Mouse (Mus musculus): ENCODE results near the gene Spred3. TPM values are rescaled to one million over a fixed set of nuclear protein-coding genes. Genes with fewer than 3 reads are reported as not detected.
A peak's percentile ranks its signal among the peaks of the same experiment; 100 is the strongest.

The Spred3 gene
- total and polyA plus RNA-seq, 2 experiments from 2014 or later = 1.00 to 4.7 TPM

GRCm38 (mm10) chr7:29155196-29155837 is 14.9 kb downstream of the Spred3 start:
- no peaks in the 10 kb centered on the region for H3K9me3 ChIP-seq (replicated peaks; ENCODE audit: control insufficient read depth, low read length)
- WGBS = 8% methylated on average over 35 of the region's 37 CpGs
- H3K4me1 ChIP-seq (ENCODE audit: control insufficient read depth, insufficient read depth) = no peaks in the 10 kb centered on the region
- DNase-seq (ENCODE audit: low spot score) (peak; percentile 62), ATAC-seq (ENCODE audit: insufficient read depth, low read depth) (peak; percentile 90)
- H3K4me2 ChIP-seq (ENCODE audit: low read depth, low read length) = peak overlapping the region; percentile 92
- H3K36me3 ChIP-seq (replicated peaks; ENCODE audit: control insufficient read depth, insufficient read depth, low read length) = 0 out of 2 replicates have a peak, but pooled peaks cover 12% of the 10 kb centered on the region
- TF ChIP-seq EP300 (IDR thresholded peaks at IDR 0.05; ENCODE audit: low read depth) (no peak), CTCF (IDR thresholded peaks at IDR 0.05; ENCODE audit: low read depth) (0 out of 2 replicates have a peak, but pooled peaks have one; percentile 7)
- H3K9ac ChIP-seq (replicated peaks; ENCODE audit: low read depth, low read length) = peak overlapping the region; percentile 74
- peak overlapping the region; percentile 80 for H3K27ac ChIP-seq (ENCODE audit: low read depth)
- peak overlapping the region; percentile 77 for H3K4me3 ChIP-seq (ENCODE audit: low read depth, low read length)
- peaks cover 14% of the 10 kb centered on the region for H3K27me3 ChIP-seq (ENCODE audit: control insufficient read depth, insufficient read depth, low read length)

GRCm38 (mm10) chr7:29154018-29154720 is 16.0 kb downstream of the Spred3 start:
- Histone ChIP-seq H3K27me3 (ENCODE audit: control insufficient read depth, insufficient read depth, low read length) (peaks cover 13% of the 10 kb centered on the region), H3K27ac (ENCODE audit: low read depth) (no peak overlapping the region), H3K36me3 (replicated peaks; ENCODE audit: control insufficient read depth, insufficient read depth, low read length) (0 out of 2 replicates have a peak, but pooled peaks cover 12% of the 10 kb centered on the region), H3K4me3 (ENCODE audit: low read depth, low read length) (no peak overlapping the region), H3K4me2 (ENCODE audit: low read depth, low read length) (no peak overlapping the region), H3K9ac (replicated peaks; ENCODE audit: low read depth, low read length) (no peak overlapping the region), H3K4me1 (ENCODE audit: control insufficient read depth, insufficient read depth) (no peaks in the 10 kb centered on the region), H3K9me3 (replicated peaks; ENCODE audit: control insufficient read depth, low read length) (no peaks in the 10 kb centered on the region)
- ATAC-seq (ENCODE audit: insufficient read depth, low read depth) (no peak), DNase-seq (ENCODE audit: low spot score) (no peak)
- WGBS = 95% methylated on average over 14 of the region's 14 CpGs
- TF ChIP-seq CTCF (IDR thresholded peaks at IDR 0.05; ENCODE audit: low read depth) (no peak), EP300 (IDR thresholded peaks at IDR 0.05; ENCODE audit: low read depth) (no peak)

GRCm38 (mm10) chr7:29151486-29151885 is 18.7 kb downstream of the Spred3 start:
- WGBS = 45% methylated on average over 10 of the region's 10 CpGs
- no peak for ATAC-seq (ENCODE audit: insufficient read depth, low read depth)
- Histone ChIP-seq H3K27me3 (ENCODE audit: control insufficient read depth, insufficient read depth, low read length) (no peaks in the 10 kb centered on the region), H3K4me3 (ENCODE audit: low read depth, low read length) (no peak overlapping the region), H3K27ac (ENCODE audit: low read depth) (no peak overlapping the region), H3K9ac (replicated peaks; ENCODE audit: low read depth, low read length) (no peak overlapping the region), H3K4me2 (ENCODE audit: low read depth, low read length) (no peak overlapping the region), H3K36me3 (replicated peaks; ENCODE audit: control insufficient read depth, insufficient read depth, low read length) (0 out of 2 replicates have a peak, but pooled peaks cover 12% of the 10 kb centered on the region), H3K4me1 (ENCODE audit: control insufficient read depth, insufficient read depth) (no peaks in the 10 kb centered on the region), H3K9me3 (replicated peaks; ENCODE audit: control insufficient read depth, low read length) (no peaks in the 10 kb centered on the region)
- TF ChIP-seq EP300 (IDR thresholded peaks at IDR 0.05; ENCODE audit: low read depth) (no peak), CTCF (IDR thresholded peaks at IDR 0.05; ENCODE audit: low read depth) (no peak)
- DNase-seq (ENCODE audit: low spot score) = no peak

GRCm38 (mm10) chr7:29148771-29149170 is 21.4 kb downstream of the Spred3 start:
- H3K4me3 ChIP-seq (ENCODE audit: low read depth, low read length) = no peak overlapping the region
- H3K27me3 ChIP-seq (ENCODE audit: control insufficient read depth, insufficient read depth, low read length) = no peaks in the 10 kb centered on the region
- ATAC-seq (ENCODE audit: insufficient read depth, low read depth) = no peak
- H3K36me3 ChIP-seq (replicated peaks; ENCODE audit: control insufficient read depth, insufficient read depth, low read length) = 0 out of 2 replicates have a peak, but pooled peaks cover 4% of the 10 kb centered on the region
- H3K4me1 ChIP-seq (ENCODE audit: control insufficient read depth, insufficient read depth) = no peaks in the 10 kb centered on the region
- DNase-seq (ENCODE audit: low spot score) = no peak
- TF ChIP-seq CTCF (IDR thresholded peaks at IDR 0.05; ENCODE audit: low read depth) (no peak), EP300 (IDR thresholded peaks at IDR 0.05; ENCODE audit: low read depth) (no peak)
- H3K9me3 ChIP-seq (replicated peaks; ENCODE audit: control insufficient read depth, low read length) = no peaks in the 10 kb centered on the region
- WGBS = 88% methylated on average over 15 of the region's 15 CpGs
- H3K27ac ChIP-seq (ENCODE audit: low read depth) = no peak overlapping the region
- no peak overlapping the region for H3K9ac ChIP-seq (replicated peaks; ENCODE audit: low read depth, low read length)
- H3K4me2 ChIP-seq (ENCODE audit: low read depth, low read length) = no peak overlapping the region

- no peak for DNase-seq (ENCODE audit: low spot score)
- H3K36me3 ChIP-seq (replicated peaks; ENCODE audit: control insufficient read depth, insufficient read depth, low read length) = no peaks in the 10 kb centered on the region
- 78% methylated on average over 7 of the region's 7 CpGs for WGBS
These were observed 23.4 kb downstream of the Spred3 start for GRCm38 (mm10) chr7:29146625-29147367.

More at GRCm38 (mm10) chr7:29146625-29147367, 23.4 kb downstream of the Spred3 start:
- Histone ChIP-seq H3K4me3 (ENCODE audit: low read depth, low read length) (no peak overlapping the region), H3K4me1 (ENCODE audit: control insufficient read depth, insufficient read depth) (no peaks in the 10 kb centered on the region), H3K27ac (ENCODE audit: low read depth) (no peak overlapping the region), H3K9ac (replicated peaks; ENCODE audit: low read depth, low read length) (no peak overlapping the region), H3K27me3 (ENCODE audit: control insufficient read depth, insufficient read depth, low read length) (no peaks in the 10 kb centered on the region), H3K9me3 (replicated peaks; ENCODE audit: control insufficient read depth, low read length) (no peaks in the 10 kb centered on the region), H3K4me2 (ENCODE audit: low read depth, low read length) (no peak overlapping the region)
- TF ChIP-seq EP300 (IDR thresholded peaks at IDR 0.05; ENCODE audit: low read depth) = no peak
- no peak for ATAC-seq (ENCODE audit: insufficient read depth, low read depth)

Measured in heart, postnatal 0 days (tissue).